Mouse (Mus musculus) forebrain, embryonic 14.5 days (tissue): ENCODE data around the gene Spint1. TPM values are rescaled to one million over a fixed set of nuclear protein-coding genes. Genes with fewer than 3 reads are reported as not detected.
A peak's percentile ranks its signal among the peaks of the same experiment; 100 is the strongest.

Experiments used
- ATAC-seq: fragments of 200-750 bp; cut with Nextera tagmentation; 2 replicates; pipeline ENCODE4 v1.8.0; 2017; ENCODE audit warnings: mild to moderate bottlenecking, moderate library complexity
- DNase-seq: peaks from one replicate; pipeline ENCODE4 v3.0.0-alpha.2; 2015; ENCODE audit warnings: low spot score
- H3K27ac ChIP-seq: fragments of 300-500 bp; sonication (generic); 2 replicates; pipeline ENCODE4 v1.5.1; 2014; ENCODE audit warnings: low read depth, mild to moderate bottlenecking, control low read depth, low read length, moderate library complexity
- H3K27me3 ChIP-seq: fragments of 300-500 bp; sonication (generic); replicated peaks from 2 replicates; pipeline ENCODE4 v1.6.1; 2014; ENCODE audit warnings: low read length, control low read depth, mixed read lengths; ENCODE audit not compliant: control insufficient read depth, insufficient read depth
- H3K36me3 ChIP-seq: fragments of 300-500 bp; sonication (generic); 2 replicates; pipeline ENCODE4 v1.6.1; 2014; ENCODE audit warnings: low read length, control low read depth; ENCODE audit not compliant: control insufficient read depth, insufficient read depth
- H3K4me1 ChIP-seq: fragments of 300-500 bp; sonication (generic); 2 replicates; pipeline ENCODE4 v1.6.1; 2014; ENCODE audit warnings: antibody characterized with exemption, low read length, control low read depth; ENCODE audit not compliant: control insufficient read depth, insufficient read depth
- H3K4me2 ChIP-seq: fragments of 300-500 bp; sonication (generic); 2 replicates; pipeline ENCODE4 v1.6.1; 2014; ENCODE audit warnings: mild to moderate bottlenecking, control low read depth, low read length
- H3K4me3 ChIP-seq: fragments of 300-500 bp; sonication (generic); 2 replicates; pipeline ENCODE4 v1.5.1; 2014; ENCODE audit warnings: low read depth, low read length, control low read depth
- H3K9ac ChIP-seq: fragments of 300-500 bp; sonication (generic); 2 replicates; pipeline ENCODE4 v1.6.1; 2014; ENCODE audit warnings: mild to moderate bottlenecking, low read length, control low read depth, moderate library complexity
- H3K9me3 ChIP-seq: fragments of 300-500 bp; sonication (generic); replicated peaks from 2 replicates; pipeline ENCODE4 v1.6.1; 2016; ENCODE audit warnings: low read length, control low read depth, mixed read lengths; ENCODE audit not compliant: control insufficient read depth
- WGBS: fragments of 180-500 bp; shearing (Covaris S2); extraction: QIAGEN DNeasy Blood & Tissue Kit; methylation state at CpG from one replicate; pipeline ENCODE4 v1.1.7; 2014; 5-methylcytosine and 5-hydroxymethylcytosine counted together
- polyA plus RNA-seq: library from polyadenylated mRNA; unstranded; fragments of >200 nt; fragmentation: Nextera tagmentation; extraction: Ambion mirVana; gene quantifications from 2 replicates; pipeline ENCODE4 v1.2.1, GENCODE M21; 2014

Gene Spint1
- polyA plus RNA-seq, 1 experiment from 2014 or later: 0.39 TPM

DNA sequence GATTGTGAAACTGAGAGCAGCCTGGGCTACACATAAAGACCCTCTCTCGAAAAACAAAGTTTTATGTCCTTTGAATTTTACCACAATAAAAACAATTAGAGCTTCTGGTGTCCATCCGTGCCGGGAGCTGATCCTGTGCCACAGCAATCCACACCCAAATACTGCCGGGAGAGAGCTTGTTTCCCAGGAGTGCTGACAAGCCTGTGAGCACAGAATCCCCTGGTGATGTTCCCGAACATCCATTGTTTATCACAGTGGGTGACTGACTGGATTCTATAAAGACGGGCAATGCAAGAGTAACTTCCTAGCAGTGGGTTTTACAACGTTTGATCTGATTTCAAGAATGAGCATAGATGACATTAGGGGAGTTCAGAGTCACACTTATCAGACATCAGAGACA lies 17.8 kb downstream of the Spint1 start:
- ATAC-seq: no peak
- WGBS: 5% methylated on average over 7 of the region's 7 CpGs
- Histone ChIP-seq H3K4me2 (no peak overlapping the region), H3K9ac (no peak overlapping the region), H3K36me3 (no peaks in the 10 kb centered on the region), H3K4me3 (no peak overlapping the region), H3K4me1 (no peaks in the 10 kb centered on the region), H3K27ac (no peak overlapping the region), H3K27me3 (peaks cover 9% of the 10 kb centered on the region; the same call in 1 of the 2 replicates), H3K9me3 (no peaks in the 10 kb centered on the region)
- no peak for DNase-seq

GRCm38 (mm10) chr2:119260518-119260917 lies 23.4 kb downstream of the Spint1 start:
- 50% methylated on average over 1 of the region's 1 CpGs for WGBS
- H3K4me1 ChIP-seq: no peaks in the 10 kb centered on the region
- H3K27me3 ChIP-seq: no peaks in the 10 kb centered on the region
- DNase-seq (no peak), ATAC-seq (no peak)
- H3K36me3 ChIP-seq: no peaks in the 10 kb centered on the region
- H3K9ac ChIP-seq: no peak overlapping the region
- H3K4me2 ChIP-seq: no peak overlapping the region
- H3K9me3 ChIP-seq: no peaks in the 10 kb centered on the region
- no peak overlapping the region for H3K4me3 ChIP-seq
- H3K27ac ChIP-seq: no peak overlapping the region

- Histone ChIP-seq H3K9me3 (no peaks in the 10 kb centered on the region), H3K9ac (no peak overlapping the region), H3K4me2 (no peak overlapping the region), H3K27ac (no peak overlapping the region), H3K36me3 (no peaks in the 10 kb centered on the region), H3K27me3 (no peaks in the 10 kb centered on the region), H3K4me3 (no peak overlapping the region), H3K4me1 (no peaks in the 10 kb centered on the region)
- ATAC-seq (no peak), DNase-seq (no peak)
- WGBS: 63% methylated on average over 2 of the region's 2 CpGs
Measured at GRCm38 (mm10) chr2:119261326-119261725, 24.2 kb downstream of the Spint1 start.

GRCm38 (mm10) chr2:119262978-119263377 lies 25.8 kb downstream of the Spint1 start:
- H3K9me3 ChIP-seq: no peaks in the 10 kb centered on the region
- H3K27ac ChIP-seq: no peak overlapping the region
- no peaks in the 10 kb centered on the region for H3K27me3 ChIP-seq
- H3K9ac ChIP-seq: no peak overlapping the region; the same call in 1 of the 2 replicates
- ATAC-seq (no peak), DNase-seq (peak; percentile 48)
- no peaks in the 10 kb centered on the region for H3K4me1 ChIP-seq
- no peaks in the 10 kb centered on the region for H3K36me3 ChIP-seq
- H3K4me2 ChIP-seq: no peak overlapping the region
- WGBS: 30% methylated on average over 8 of the region's 8 CpGs
- H3K4me3 ChIP-seq: no peak overlapping the region

GRCm38 (mm10) chr2:119263813-119264212 lies 26.7 kb downstream of the Spint1 start:
- Histone ChIP-seq H3K4me2 (no peak overlapping the region), H3K4me3 (no peak overlapping the region), H3K27ac (no peak overlapping the region), H3K9ac (no peak overlapping the region), H3K27me3 (no peaks in the 10 kb centered on the region), H3K4me1 (no peaks in the 10 kb centered on the region), H3K36me3 (no peaks in the 10 kb centered on the region), H3K9me3 (no peaks in the 10 kb centered on the region)
- no peak for ATAC-seq
- no peak for DNase-seq
- 78% methylated on average over 5 of the region's 5 CpGs for WGBS

DNA sequence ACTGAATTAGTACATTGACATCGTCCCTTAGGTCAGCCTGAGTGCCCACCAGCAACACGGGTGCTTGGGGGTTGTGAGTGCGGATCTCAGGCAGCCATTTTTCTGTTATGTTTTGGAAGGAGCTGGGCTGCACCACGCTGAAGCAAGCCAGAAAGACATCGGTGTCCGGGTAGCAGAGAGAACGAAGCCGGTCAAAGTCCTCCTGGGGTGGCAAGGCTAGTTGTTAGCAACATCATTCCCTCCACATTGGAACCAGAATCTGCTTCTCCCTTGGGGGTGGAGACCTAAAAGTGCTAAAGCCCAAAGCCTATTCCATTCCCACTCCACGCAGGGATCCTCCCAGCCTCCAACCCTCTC lies 33.1 kb downstream of the Spint1 start:
- no peak overlapping the region for H3K27ac ChIP-seq
- WGBS: 41% methylated on average over 9 of the region's 9 CpGs
- H3K36me3 ChIP-seq: no peaks in the 10 kb centered on the region
- ATAC-seq (no peak), DNase-seq (no peak)
- H3K9ac ChIP-seq: peak overlapping the region; percentile 71
- H3K4me1 ChIP-seq: no peaks in the 10 kb centered on the region
- peak overlapping the region; percentile 61 for H3K4me3 ChIP-seq
- H3K4me2 ChIP-seq: peak overlapping the region; percentile 89
- no peaks in the 10 kb centered on the region for H3K9me3 ChIP-seq
- H3K27me3 ChIP-seq: no peaks in the 10 kb centered on the region

- H3K27ac ChIP-seq: peak within 1 kb of the TSS; percentile 33; the same call in 1 of the 2 replicates
- ATAC-seq: peak; percentile 91
Measured at GRCm38 (mm10) chr2:119270643-119271331, 33.6 kb downstream of the Spint1 start, which contains the start of gene Rhov. Gene Rhov (minus strand): TSS chr2:119271272.

GRCm38 (mm10) chr2:119274126-119274525 lies 37.0 kb downstream of the Spint1 start:
- no peak for DNase-seq
- Histone ChIP-seq H3K9ac (no peak overlapping the region), H3K27ac (no peak overlapping the region), H3K4me2 (no peak overlapping the region), H3K4me1 (no peaks in the 10 kb centered on the region), H3K27me3 (no peaks in the 10 kb centered on the region), H3K9me3 (no peaks in the 10 kb centered on the region), H3K4me3 (no peak overlapping the region), H3K36me3 (no peaks in the 10 kb centered on the region)
- ATAC-seq: no peak
- 85% methylated on average over 1 of the region's 1 CpGs for WGBS

More at GRCm38 (mm10) chr2:119270643-119271331, 33.6 kb downstream of the Spint1 start, which contains the start of gene Rhov:
- peak; percentile 85 for DNase-seq
- peak within 1 kb of the TSS; percentile 89 for H3K4me2 ChIP-seq
- WGBS: under 1% methylated on average over 49 of the region's 49 CpGs
- peak within 1 kb of the TSS; percentile 61 for H3K4me3 ChIP-seq
- H3K36me3 ChIP-seq: no peaks in the 10 kb centered on the region
- no peaks in the 10 kb centered on the region for H3K27me3 ChIP-seq
- no peaks in the 10 kb centered on the region for H3K9me3 ChIP-seq
- peak within 1 kb of the TSS; percentile 71 for H3K9ac ChIP-seq
- no peaks in the 10 kb centered on the region for H3K4me1 ChIP-seq

GRCm38 (mm10) chr2:119276926-119277325 lies 39.8 kb downstream of the Spint1 start:
- WGBS: 83% methylated on average over 7 of the region's 7 CpGs
- Histone ChIP-seq H3K4me1 (no peaks in the 10 kb centered on the region), H3K36me3 (no peaks in the 10 kb centered on the region), H3K9me3 (no peaks in the 10 kb centered on the region), H3K4me3 (no peak overlapping the region), H3K27me3 (no peaks in the 10 kb centered on the region), H3K9ac (no peak overlapping the region), H3K4me2 (no peak overlapping the region), H3K27ac (no peak overlapping the region)
- ATAC-seq (no peak), DNase-seq (no peak)
